Mouse (Mus musculus): ENCODE measurements around the gene Epb41l1. TPM values are rescaled to one million over a fixed set of nuclear protein-coding genes. Genes with fewer than 3 reads are reported as not detected.

The Epb41l1 gene
- under 1 TPM; 0.31 to 0.57 TPM for total RNA-seq (2023)

GRCm38 (mm10) chr2:156420694-156421380 lies at the start of gene Epb41l1:
Gene Epb41l1 (plus strand): TSS chr2:156420909.

GRCm38 (mm10) chr2:156547123-156547891 lies 126.6 kb downstream of the Epb41l1 start, which contains the start of gene Aar2:
Gene Aar2 (plus strand): TSS chr2:156547584.

Other genes with a start within 250 kb of the Epb41l1 start
- gene Rbm39, start 240.7 kb upstream of the Epb41l1 start, total RNA-seq (2023), result 1,000 to 10,000 TPM in 1 of 2 experiments, 100 to 1,000 TPM in 1; 884 to 1,046 TPM
- gene Phf20, start 224.4 kb upstream of the Epb41l1 start, total RNA-seq (2023), result 10 to 100 TPM; 20.5 to 22.4 TPM
- 1 to 10 TPM; 8.9 to 9.2 TPM for gene Cnbd2, start 108.6 kb upstream of the Epb41l1 start, total RNA-seq (2023)
- 100 to 1,000 TPM; 131 to 132 TPM for gene Scand1, start 108.2 kb upstream of the Epb41l1 start, total RNA-seq (2023)
- gene Aar2, start 126.7 kb downstream of the Epb41l1 start, total RNA-seq (2023), result 10 to 100 TPM; 11.7 to 12.5 TPM
- 10 to 100 TPM; 65.3 to 76.8 TPM for gene Dlgap4, start 192.8 kb downstream of the Epb41l1 start, total RNA-seq (2023)

Measured in neutrophil, adult 83 days (primary cell).